Mouse (Mus musculus): ENCODE measurements around the gene Eif4e2. TPM values are rescaled to one million over a fixed set of nuclear protein-coding genes. Genes with fewer than 3 reads are reported as not detected.
A peak's percentile ranks its signal among the peaks of the same experiment; 100 is the strongest.

The Eif4e2 gene
- 10 to 100 TPM; 47.3 to 50.0 TPM for total RNA-seq (2021)
- long read RNA-seq, experiment 1, transcript Eif4e2-206 (7 exons, 1,807 nt) = major isoform, 17 of 61 reads
- long read RNA-seq, experiment 1, transcript Eif4e2-204 (7 exons, 1,119 nt) = minor isoform, 9 of 61 reads
- long read RNA-seq, experiment 1, partial matches to known transcripts = 3 of 61 reads
- long read RNA-seq, experiment 1, other reads (novel, unspliced or antisense) = 28 of 61 reads
- long read RNA-seq, experiment 2, transcript Eif4e2-204 (7 exons, 1,119 nt) = minor isoform, 11 of 71 reads
- long read RNA-seq, experiment 2, transcript Eif4e2-206 (7 exons, 1,807 nt) = major isoform, 12 of 71 reads
- long read RNA-seq, experiment 2, transcript Eif4e2-207 (8 exons, 3,473 nt) = minor isoform, 7 of 71 reads
- long read RNA-seq, experiment 2, partial matches to known transcripts = 5 of 71 reads
- long read RNA-seq, experiment 2, other reads (novel, unspliced or antisense) = 32 of 71 reads

DNA sequence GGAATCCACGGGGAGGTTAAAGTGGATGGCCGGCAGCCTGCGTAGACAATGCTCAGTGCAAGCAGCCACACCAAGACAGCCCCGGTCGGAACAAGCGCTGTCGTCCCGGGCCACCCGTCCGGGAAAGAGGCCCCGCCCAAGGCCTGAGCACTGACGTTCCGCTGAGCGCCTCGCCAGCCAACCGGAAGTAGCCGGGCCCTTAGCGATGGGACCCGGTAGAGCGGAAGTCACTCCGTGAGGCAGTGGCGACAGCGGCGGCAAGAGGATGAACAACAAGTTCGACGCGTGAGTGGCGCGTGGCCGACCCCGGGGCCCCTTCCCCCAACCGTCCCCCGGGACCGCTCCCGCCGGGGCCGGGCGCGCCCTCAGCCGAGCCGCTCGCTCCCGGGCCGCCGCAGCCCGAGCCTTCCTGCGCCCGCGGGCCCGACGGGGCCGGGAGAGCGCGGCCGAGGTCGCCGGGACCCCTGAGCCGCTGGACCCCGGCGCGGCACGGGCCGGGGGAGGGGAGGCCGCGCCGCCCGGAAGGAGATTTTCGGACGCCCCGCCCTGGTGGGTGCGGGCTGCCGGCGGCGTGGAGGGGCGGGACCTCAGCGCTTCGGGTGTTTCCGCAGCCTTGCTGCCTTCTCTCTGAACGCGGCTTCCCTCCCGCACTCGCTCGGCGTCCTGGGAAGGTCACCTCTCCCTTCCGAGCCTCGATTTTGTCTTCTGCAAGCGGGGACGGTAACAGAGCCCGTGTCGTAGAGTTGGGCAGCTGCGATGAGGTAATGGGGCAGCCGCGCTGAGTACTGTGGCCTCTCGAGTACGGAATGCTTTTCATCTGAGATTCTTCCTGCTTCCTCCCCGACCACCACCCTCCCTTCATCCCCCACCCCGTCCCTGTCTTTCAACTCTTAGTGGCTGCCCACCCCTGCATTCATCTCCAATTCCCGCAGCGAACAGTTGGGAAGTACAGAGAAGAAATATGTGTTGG lies at the start of gene Eif4e2:
Gene Eif4e2, plus strand, starts transcription at position 180 of the 970 bp plus-strand sequence.
- intact Hi-C loops (cut with DNase I) = no loop called here
- peak; percentile 90 to 95 for DNase-seq

DNA sequence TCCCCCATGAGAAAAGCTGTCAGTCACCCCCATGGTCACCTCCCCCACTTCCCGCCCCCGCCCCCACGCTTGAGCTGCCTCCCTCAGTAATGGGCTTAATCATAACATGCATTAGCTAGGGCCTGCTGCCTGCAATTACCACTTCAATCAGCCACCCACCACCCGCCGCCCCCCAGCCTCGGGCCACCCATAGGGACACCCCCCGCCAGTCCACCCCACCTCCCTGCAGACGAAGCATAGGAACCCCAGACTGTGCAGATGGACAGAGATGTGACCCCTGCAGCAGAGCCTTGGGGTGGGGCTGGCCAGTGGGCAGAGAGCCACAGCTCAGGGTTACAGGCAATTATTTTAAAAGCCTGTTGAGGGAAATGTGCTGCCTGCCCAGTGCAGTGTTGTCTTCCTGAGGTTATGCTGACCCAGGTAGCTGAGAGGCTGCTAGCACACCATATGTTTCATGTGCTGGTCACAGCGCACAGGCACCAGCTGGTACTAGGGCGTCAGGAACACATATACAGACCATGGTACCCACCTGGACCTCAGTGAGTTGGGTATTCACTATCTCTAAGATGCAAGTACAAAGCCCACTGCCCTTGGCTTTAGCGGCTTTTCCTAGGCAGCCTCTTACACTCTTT lies 49.4 kb upstream of the Eif4e2 start:
- no peak for DNase-seq
- intact Hi-C loops (cut with DNase I) = no loop called here

DNA sequence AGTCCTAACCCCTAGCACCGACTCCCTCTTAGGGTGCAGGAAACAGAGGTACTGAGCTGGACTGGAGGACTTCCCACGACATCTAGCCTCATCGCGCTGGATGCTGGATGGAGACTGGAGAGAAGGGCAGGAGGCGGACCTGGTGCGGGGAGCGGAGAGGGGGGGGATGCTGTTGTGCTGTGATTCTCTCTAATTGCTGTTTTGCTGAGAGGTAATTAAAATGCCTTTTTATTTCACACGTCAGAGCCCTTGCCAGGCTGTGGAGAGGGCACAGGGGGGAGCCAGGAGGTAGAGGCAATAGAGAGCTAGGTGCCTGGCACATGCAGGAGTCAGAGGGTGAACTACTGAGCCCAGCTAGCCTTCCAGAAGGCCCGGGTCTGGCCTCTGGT lies 48.9 kb upstream of the Eif4e2 start:
- no peak for DNase-seq
- intact Hi-C loops (cut with DNase I) = no loop called here

DNA sequence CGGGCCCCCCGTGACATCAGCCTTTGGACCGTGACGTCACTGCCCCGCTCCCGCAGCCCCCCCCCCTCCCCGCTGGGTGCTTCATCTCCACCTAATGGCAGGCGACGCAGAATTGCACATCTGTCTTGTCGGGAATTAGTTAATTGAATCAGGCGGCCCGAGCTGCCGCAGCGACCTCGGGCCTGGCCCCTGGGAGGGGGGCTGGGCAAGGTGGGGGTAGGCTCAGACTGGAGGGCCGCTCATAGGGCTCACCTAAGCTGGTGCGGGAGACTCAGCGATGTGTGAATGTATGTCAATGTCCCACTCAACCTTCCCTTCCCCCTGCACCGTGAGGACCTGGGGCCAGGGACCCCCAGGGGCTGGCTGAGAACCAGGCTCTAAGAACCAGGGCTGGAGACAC lies 43.3 kb upstream of the Eif4e2 start:
- intact Hi-C loops (cut with DNase I) = no loop called here
- DNase-seq = no peak

DNA sequence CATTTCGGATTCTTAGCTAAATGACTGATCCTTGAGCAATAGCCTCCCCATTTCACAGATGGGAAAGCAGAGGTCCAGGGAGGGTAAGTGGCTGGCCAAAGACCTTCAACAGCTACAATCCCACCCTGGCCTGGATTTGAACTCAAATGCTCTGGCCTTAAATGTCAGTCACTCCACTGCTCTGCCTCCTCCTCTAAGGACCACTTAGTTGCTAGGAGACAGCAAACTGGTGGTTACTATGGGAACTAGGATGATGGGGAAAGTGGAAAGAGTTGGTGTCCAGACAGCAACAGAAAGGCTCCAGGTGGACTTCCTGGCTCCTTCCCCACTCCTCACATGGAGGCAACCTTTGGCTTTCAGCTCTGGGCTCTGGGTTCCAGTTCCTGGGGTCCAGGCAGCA lies 42.4 kb upstream of the Eif4e2 start:
- DNase-seq = no peak
- intact Hi-C loops (cut with DNase I) = no loop called here

DNA sequence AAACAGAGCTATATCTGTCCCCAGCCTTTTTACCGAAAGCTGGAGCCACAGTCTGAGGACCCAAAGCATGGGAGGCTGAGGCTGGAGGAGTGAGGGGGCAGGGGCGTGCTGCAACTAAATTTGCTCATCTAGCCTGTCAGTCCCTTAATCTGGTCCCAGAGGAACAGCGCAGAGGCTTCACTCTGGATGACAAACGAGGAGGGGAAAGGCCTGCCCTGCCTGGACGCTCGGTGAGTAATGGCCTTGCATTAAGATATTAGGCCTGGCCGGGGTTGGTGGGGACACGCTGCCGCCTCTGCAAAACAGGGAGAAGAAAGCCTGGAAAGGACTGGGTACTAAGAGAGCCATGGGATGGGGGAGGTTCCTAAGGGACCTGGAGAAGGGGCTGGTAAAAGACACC lies 41.4 kb upstream of the Eif4e2 start:
- intact Hi-C loops (cut with DNase I) = no loop called here
- no peak for DNase-seq

DNA sequence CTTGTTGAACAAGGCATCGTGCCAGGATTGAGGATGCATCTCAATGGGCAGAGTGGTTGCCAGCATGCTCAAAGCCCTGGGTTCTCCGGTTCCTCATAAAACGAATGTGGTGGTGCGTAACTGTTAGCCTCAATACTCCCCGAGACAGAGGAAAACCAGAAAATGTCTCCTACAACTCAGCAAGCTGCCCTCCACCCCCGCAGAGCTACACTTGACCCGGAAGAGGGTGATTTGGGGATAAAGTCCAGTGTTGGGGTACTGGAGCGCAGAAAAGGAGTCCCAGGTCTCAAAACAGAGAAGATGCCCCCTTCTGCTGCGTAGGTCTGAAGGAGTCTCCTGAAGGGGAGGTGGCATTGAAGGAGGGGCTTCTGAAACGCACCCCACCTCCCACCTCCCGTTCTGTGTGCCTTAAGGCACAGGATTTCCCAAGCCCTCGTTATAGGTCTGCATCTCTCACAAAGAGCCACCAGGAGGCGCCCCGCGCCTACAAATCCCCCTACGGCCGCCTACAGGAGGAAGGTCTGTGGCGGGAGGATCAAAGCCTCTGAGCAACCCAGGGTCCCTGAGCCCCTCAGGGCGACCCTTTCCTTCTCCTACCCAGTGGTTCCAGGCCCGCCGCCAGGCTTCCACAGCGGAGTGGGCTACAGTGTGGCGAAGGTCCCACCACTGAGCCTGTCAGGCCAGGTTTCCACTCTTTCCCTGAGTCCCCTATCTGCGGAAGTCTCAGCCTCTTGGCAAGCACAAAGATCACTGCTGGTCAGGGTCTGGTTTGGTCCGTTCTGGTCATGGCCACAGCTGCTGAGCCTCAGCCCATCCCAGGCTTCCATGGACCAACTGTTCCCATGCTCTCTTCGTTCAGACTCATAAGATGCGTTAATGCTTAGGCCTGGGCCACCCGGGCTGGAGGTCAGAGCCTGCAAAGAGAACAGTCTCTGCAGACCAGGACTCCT lies 39.4 kb upstream of the Eif4e2 start:
- peak in 1 of 2 experiments; percentile 62 for DNase-seq
- intact Hi-C loops (cut with DNase I) = no loop called here

DNA sequence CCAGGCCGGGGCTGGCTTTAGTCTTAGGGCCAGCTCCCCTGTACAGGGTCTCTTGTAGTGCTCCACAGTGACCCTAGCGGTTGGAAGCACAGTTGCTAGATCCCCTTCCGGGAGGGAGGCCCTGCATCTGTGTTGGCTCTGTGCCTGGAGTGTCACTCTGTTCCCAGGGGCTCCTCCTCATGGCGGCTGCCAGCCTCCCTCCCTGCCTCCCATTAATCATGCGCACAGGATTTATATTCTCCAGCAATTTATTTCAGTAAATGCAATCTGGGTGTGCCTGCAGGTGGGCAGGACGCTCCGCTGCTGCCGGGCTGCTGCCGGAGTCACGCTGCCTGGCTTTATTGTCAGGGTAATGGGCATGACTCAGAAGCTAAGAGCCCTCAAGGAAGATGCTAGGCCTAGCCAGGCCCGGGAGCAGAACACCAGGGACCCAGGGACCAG lies 37.8 kb upstream of the Eif4e2 start:
- no peak for DNase-seq
- intact Hi-C loops (cut with DNase I) = no loop called here

DNA sequence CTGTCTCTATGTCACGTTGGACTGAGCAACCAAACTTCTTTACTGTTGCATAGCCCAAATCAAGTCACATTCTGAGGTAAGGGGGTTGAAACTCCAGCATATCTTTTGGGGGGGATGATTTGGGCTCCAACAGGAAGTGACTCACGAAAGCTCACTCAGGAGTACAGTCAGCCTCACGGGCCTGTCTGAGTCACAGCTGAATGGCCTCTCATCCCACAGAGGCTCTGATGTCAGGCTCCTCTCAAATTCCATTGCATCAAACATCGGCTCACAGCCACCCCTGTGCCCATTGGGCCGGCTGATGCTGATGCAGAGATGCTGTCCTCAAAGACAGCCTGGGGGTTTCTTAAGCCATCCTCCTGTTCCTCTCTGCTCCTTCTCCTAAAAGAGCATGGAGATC lies 32.8 kb upstream of the Eif4e2 start:
- intact Hi-C loops (cut with DNase I) = loop anchor here (10.0 kb wide), 2 partner anchors 526 to 566 kb away; no protein-coding TSS in a partner anchor

DNA sequence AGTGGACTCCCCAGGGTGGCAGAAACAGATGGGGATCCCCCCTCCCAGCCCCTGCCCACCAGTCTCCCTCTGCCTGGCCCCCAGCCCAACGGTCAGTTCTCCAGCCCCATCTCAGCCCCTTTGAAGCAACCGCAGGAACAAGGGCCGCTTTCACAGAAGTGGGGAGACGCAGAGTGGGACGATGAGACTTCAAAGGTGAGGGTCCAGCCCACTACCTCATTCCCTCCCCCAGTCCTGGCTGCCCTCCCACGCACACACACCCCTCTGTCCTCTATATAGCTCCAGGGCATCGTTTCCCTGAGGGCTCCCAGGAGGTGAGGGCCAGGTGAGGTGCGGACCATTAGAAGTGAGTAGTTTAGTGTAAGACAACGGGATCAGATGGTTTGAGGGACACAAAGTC lies 30.7 kb upstream of the Eif4e2 start, which contains the start of gene Prss56:
Gene Prss56, plus strand, starts transcription at position 301 of the 400 bp plus-strand sequence.
- intact Hi-C loops (cut with DNase I) = loop anchor here (10.0 kb wide), 2 partner anchors 528 to 568 kb away; no protein-coding TSS in a partner anchor
- DNase-seq = no peak

More for the DNA sequence above, 32.8 kb upstream of the Eif4e2 start:
- DNase-seq = no peak

DNA sequence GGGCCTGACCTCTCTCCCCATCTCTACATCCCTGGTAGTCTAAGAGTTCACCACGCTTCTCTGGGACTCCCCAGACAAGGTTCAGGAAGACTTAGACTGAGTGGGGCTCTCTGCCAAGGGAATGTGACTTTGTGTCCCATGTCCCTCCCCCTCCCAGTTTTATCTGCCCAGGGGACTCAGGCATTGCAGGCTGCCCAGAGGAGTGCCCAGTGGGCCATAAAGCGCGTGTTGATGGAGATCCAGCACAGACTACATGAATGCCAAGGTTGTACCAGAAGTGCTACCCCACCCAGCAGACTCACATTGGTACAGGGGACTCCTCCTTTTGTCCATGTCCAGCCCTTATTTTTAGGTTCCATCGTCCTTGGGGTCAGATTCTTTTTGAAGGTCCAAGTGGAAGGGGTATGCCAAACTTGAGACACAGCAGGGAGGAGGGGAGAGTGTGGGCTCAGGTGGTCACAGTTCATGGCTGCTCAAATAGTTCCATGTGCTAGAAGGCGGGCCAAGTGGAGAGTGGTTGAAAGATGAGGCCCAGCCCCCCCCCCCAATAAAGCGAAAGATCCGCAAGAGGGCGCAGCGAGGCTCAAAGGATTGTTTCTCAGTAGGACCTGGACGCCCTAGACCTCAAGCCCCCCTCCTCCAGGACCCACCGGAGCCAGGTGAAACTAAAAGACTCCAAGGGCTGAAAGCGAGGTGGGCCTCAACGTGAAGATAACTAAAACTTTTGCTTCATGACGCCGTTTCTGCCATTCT lies 29.5 kb upstream of the Eif4e2 start:
- intact Hi-C loops (cut with DNase I) = loop anchor here (10.0 kb wide), 2 partner anchors 529 to 569 kb away; no protein-coding TSS in a partner anchor
- no peak for DNase-seq

DNA sequence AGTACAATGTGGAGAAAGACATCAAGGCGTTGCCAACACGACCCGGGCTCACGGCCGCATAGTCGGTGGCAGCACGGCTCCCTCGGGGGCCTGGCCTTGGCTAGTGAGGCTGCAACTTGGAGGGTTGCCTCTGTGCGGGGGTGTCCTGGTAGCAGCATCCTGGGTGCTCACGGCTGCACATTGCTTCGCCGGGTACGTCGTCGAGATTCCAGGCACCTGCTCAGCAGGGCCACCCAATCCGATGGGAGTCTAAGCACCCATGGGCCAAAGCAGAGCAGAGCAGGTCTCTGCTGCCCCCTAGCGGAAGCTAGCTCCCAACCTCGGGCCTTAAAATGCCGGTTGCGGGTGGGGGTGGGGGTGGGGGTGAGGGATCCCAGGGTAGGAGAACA lies 29.0 kb upstream of the Eif4e2 start:
- peak; percentile 47 to 55 for DNase-seq

DNA sequence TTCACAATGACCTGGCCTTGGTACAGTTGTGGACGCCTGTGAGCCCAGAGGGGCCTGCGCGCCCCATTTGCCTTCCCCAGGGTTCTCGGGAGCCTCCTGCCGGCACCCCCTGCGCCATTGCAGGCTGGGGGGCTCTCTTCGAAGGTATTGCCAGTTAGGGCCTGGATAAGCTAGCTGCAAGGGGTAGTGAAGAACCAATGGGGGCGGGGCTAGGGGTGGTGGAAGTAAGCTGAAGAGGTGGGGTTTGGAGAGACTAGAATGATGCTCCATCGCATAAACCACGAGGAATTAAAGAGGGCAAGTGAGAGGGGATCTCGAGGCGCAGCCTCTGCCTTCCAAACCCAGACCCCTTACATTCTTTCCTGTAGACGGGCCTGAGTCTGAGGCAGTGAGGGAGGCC lies 28.2 kb upstream of the Eif4e2 start:
- intact Hi-C loops (cut with DNase I) = loop anchor here (10.0 kb wide), 2 partner anchors 531 to 571 kb away; no protein-coding TSS in a partner anchor
- no peak for DNase-seq

More for the DNA sequence above, 29.0 kb upstream of the Eif4e2 start:
- intact Hi-C loops (cut with DNase I) = loop anchor here (10.0 kb wide), 2 partner anchors 530 to 570 kb away; no protein-coding TSS in a partner anchor

DNA sequence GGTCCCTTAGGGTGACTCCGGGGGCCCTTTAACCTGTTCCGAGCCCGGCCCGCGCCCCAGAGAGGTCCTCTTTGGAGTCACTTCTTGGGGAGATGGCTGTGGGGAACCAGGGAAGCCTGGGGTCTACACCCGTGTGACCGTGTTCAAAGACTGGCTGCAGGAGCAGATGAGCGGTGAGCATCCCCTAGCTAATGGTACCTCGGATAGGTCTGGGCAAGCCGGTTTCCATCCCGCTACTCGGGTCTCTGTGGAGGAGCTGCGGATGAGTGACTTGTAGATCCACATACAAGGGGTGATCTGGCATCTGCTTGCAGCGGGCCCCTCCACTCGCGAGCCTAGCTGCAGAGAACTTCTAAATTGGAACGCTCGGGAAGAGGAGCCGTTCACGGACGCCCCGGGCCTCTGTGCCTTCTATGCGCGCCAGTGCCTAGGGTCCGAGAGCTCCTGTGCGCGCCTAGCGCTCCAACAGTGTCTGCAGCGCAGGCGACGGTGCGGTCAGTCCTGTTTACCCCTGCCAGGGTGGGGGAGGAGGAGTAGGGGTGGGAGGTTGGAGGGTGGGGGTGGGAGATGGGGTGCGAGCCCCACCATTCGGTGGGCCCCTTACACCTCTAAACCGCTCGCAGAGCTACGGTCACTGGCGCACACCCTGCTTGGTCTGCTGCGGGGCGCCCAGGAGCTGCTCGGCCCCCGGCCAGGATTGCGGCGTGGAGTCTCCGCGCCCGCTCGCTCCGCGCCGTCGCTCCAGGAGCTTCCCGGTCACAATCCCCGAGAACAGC lies 27.3 kb upstream of the Eif4e2 start:
- intact Hi-C loops (cut with DNase I) = loop anchor here (10.0 kb wide), 2 partner anchors 532 to 572 kb away; no protein-coding TSS in a partner anchor
- DNase-seq = no peak

DNA sequence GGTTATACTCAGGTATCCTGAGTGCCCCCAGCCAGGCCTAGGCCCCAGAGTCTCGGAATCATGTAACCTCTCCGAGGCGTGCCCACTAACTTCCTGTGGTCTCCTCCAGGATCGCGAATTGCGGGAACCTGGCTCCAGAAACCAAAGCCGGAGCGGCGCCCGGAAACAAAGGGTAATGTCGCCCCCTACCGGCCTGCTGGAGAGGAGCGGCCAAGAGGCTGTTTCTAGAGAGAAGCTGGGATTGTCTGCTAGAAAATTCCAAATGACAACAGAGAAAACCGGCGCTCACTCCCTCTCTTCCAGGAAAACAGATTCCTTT lies 26.7 kb upstream of the Eif4e2 start:
- peak; percentile 48 to 58 for DNase-seq
- intact Hi-C loops (cut with DNase I) = loop anchor here (10.0 kb wide), 2 partner anchors 532 to 572 kb away; no protein-coding TSS in a partner anchor

DNA sequence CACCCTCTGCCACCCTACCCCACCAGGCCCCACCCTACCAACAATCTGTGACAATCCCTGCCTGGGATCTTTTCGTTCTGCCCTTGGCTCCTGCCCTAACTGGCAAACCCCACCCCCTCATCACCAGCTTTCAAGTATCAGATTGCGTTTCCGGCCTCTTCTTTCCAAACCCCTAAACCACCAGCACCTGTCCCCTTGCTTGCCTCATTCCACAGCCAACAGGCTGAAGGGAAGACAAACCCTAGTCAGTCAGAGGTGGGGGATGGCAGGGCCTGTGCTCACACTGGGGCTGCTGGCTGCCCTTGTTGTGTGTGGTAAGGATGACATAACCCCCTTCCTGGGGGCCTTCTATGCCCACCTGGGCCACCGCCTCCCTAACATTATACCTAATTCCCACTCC lies 23.3 kb upstream of the Eif4e2 start, which contains the start of gene Chrnd:
Gene Chrnd, plus strand, starts transcription at position 179 of the 400 bp plus-strand sequence.
- intact Hi-C loops (cut with DNase I) = no loop called here
- DNase-seq = no peak

DNA sequence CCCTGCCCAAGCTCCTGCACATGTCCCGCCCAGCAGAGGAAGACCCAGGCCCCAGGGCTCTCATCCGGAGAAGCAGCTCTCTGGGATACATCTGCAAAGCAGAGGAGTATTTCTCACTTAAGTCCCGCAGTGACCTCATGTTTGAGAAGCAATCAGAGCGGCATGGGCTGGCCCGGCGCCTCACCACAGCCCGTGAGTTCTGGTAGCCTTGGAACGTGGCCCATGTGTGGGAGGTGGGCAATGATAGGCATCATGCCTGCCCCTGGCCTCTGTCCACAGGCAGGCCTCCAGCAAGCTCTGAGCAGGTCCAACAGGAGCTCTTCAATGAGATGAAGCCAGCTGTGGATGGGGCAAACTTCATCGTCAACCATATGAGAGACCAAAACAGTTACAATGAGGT lies 16.4 kb upstream of the Eif4e2 start:
- intact Hi-C loops (cut with DNase I) = no loop called here
- no peak for DNase-seq

Data from gastrocnemius, postnatal 36 days (tissue).